In genomic region chr13:56475363-56475762, GRCm38 (mm10) we compare ENCODE assay signal across 8 mouse cellular contexts. TPM values are rescaled to one million over a fixed set of nuclear protein-coding genes. Genes with fewer than 3 reads are reported as not detected.
DNase-seq lines count a peak whose midpoint lies in the region; ATAC-seq and TF ChIP-seq lines count a peak whose summit lies in the region.

No protein-coding gene starts in this region.

- H3K27me3 ChIP-seq in ES-Bruce4 (ENCODE audit: control insufficient read depth, insufficient read depth, low read length, poor library complexity, severe bottlenecking) = no peaks in the 10 kb centered on the region
- peaks cover 12% of the 10 kb centered on the region; the same call in 1 of the 2 replicates for H3K27me3 ChIP-seq in heart, postnatal 0 days (ENCODE audit: control insufficient read depth, insufficient read depth, low read length)
- H3K27me3 ChIP-seq in megakaryocyte, embryonic 14.5 days (replicated peaks) = peaks cover 24% of the 10 kb centered on the region

- no peaks in the 10 kb centered on the region for H3K9me3 ChIP-seq in ES-Bruce4 (replicated peaks; ENCODE audit: control insufficient read depth, insufficient read depth, low read length, poor library complexity, severe bottlenecking)
- H3K9me3 ChIP-seq in heart, postnatal 0 days (replicated peaks; ENCODE audit: control insufficient read depth, low read length) = no peaks in the 10 kb centered on the region
- H3K9me3 ChIP-seq in megakaryocyte, embryonic 14.5 days = no peaks in the 10 kb centered on the region

- no peak overlapping the region for H3K4me2 ChIP-seq in heart, postnatal 0 days (ENCODE audit: low read depth, low read length)

- peak; percentile 52 to 57 for DNase-seq in cerebellum, adult 18-20 months
- DNase-seq in cerebellum, adult 11-12 months = no peak
- peak; percentile 41 for DNase-seq in cerebellum, adult 9-11 months
- DNase-seq in heart, postnatal 0 days (ENCODE audit: low spot score) = peak; percentile 70
- peak; percentile 43 to 72 for DNase-seq in kidney, postnatal 25 days
- peak; percentile 59 for DNase-seq in skeletal muscle tissue, adult 2 months (ENCODE audit: low read depth, low spot score)

- no peak overlapping the region for H3K27ac ChIP-seq in ES-Bruce4 (ENCODE audit: insufficient read depth, low read length)
- H3K27ac ChIP-seq in heart, postnatal 0 days (ENCODE audit: low read depth) = no peak overlapping the region

- peak; percentile 67 for TF ChIP-seq CTCF in ES-Bruce4 (IDR thresholded peaks at IDR 0.05; ENCODE audit: low read depth, low read length)
- peak; percentile 86 for TF ChIP-seq CTCF in heart, postnatal 0 days (IDR thresholded peaks at IDR 0.05; ENCODE audit: low read depth)

- no peak for TF ChIP-seq EP300 in ES-Bruce4 (IDR thresholded peaks at IDR 0.05; ENCODE audit: insufficient read depth, low read depth, low read length)
- no peak for TF ChIP-seq EP300 in heart, postnatal 0 days (IDR thresholded peaks at IDR 0.05; ENCODE audit: low read depth)

- 22% methylated on average over 4 of the region's 4 CpGs for WGBS in heart, postnatal 0 days

- no peaks in the 10 kb centered on the region for H3K36me3 ChIP-seq in ES-Bruce4 (ENCODE audit: control insufficient read depth, insufficient read depth, low read length, poor library complexity, severe bottlenecking)
- no peaks in the 10 kb centered on the region for H3K36me3 ChIP-seq in heart, postnatal 0 days (replicated peaks; ENCODE audit: control insufficient read depth, insufficient read depth, low read length)
- H3K36me3 ChIP-seq in megakaryocyte, embryonic 14.5 days (replicated peaks; ENCODE audit: low read length) = no peaks in the 10 kb centered on the region

- peak; percentile 63 for ATAC-seq in heart, postnatal 0 days (ENCODE audit: insufficient read depth, low read depth)

- H3K4me1 ChIP-seq in ES-Bruce4 (ENCODE audit: control insufficient read depth, insufficient read depth, low read length) = no peaks in the 10 kb centered on the region
- peaks cover 7% of the 10 kb centered on the region; the same call in 1 of the 2 replicates for H3K4me1 ChIP-seq in heart, postnatal 0 days (ENCODE audit: control insufficient read depth, insufficient read depth)
- H3K4me1 ChIP-seq in megakaryocyte, embryonic 14.5 days = peaks cover 6% of the 10 kb centered on the region; the same call in 1 of the 2 replicates

- no peak overlapping the region for H3K4me3 ChIP-seq in ES-Bruce4 (ENCODE audit: low read depth, low read length)
- no peak overlapping the region for H3K4me3 ChIP-seq in heart, postnatal 0 days (ENCODE audit: low read depth, low read length)
- H3K4me3 ChIP-seq in megakaryocyte, embryonic 14.5 days (replicated peaks) = peak overlapping the region; percentile 62

- no peak overlapping the region for H3K9ac ChIP-seq in ES-Bruce4 (ENCODE audit: low read depth, poor library complexity, severe bottlenecking)
- no peak overlapping the region for H3K9ac ChIP-seq in heart, postnatal 0 days (replicated peaks; ENCODE audit: low read depth, low read length)

- TF ChIP-seq POLR2A in ES-Bruce4 (IDR thresholded peaks at IDR 0.05; ENCODE audit: insufficient read depth, low read length) = no peak

RNA-seq across cellular contexts. Expression of gene Il9, which starts 6.7 kb away (rescaled TPM):
- not detected in 2 replicates for polyA plus RNA-seq in ES-Bruce4 (2011; ENCODE audit: insufficient read depth, insufficient read length, low read depth, missing spikeins)
- not detected in 2 replicates for total RNA-seq in heart, postnatal 0 days (2014; rRNA removed; ENCODE audit: low replicate concordance)
- polyA plus RNA-seq in heart, postnatal 0 days (2015; fragmentation: Nextera tagmentation; extraction: Ambion mirVana) = not detected in 2 replicates
- polyA plus RNA-seq in megakaryocyte, embryonic 14.5 days (2012; ENCODE audit: insufficient read depth, low replicate concordance) = not detected in 2 replicates

RNA-seq across cellular contexts. Expression of gene Slc25a48, which starts 37.2 kb away (rescaled TPM):
- 0.20 and 0.42 TPM in 2 replicates for polyA plus RNA-seq in ES-Bruce4 (2011; ENCODE audit: insufficient read depth, insufficient read length, low read depth, missing spikeins)
- total RNA-seq in heart, postnatal 0 days (2014; rRNA removed; ENCODE audit: low replicate concordance) = 0.57 TPM in 1 of 2 replicates, not detected in the other
- polyA plus RNA-seq in heart, postnatal 0 days (2015; fragmentation: Nextera tagmentation; extraction: Ambion mirVana) = not detected in 2 replicates
- polyA plus RNA-seq in megakaryocyte, embryonic 14.5 days (2012; ENCODE audit: insufficient read depth, low replicate concordance) = not detected in 2 replicates

RNA-seq across cellular contexts. Expression of gene Fbxl21, which starts 46.9 kb away (rescaled TPM):
- 2.3 and 2.7 TPM in 2 replicates for polyA plus RNA-seq in ES-Bruce4 (2011; ENCODE audit: insufficient read depth, insufficient read length, low read depth, missing spikeins)
- total RNA-seq in heart, postnatal 0 days (2014; rRNA removed; ENCODE audit: low replicate concordance) = 0.08 and 1.1 TPM in 2 replicates
- 0.70 and 0.92 TPM in 2 replicates for polyA plus RNA-seq in heart, postnatal 0 days (2015; fragmentation: Nextera tagmentation; extraction: Ambion mirVana)
- not detected in 2 replicates for polyA plus RNA-seq in megakaryocyte, embryonic 14.5 days (2012; ENCODE audit: insufficient read depth, low replicate concordance)

RNA-seq across cellular contexts. Expression of gene Gm3045, which starts 49.0 kb away (rescaled TPM):
- polyA plus RNA-seq in ES-Bruce4 (2011; ENCODE audit: insufficient read depth, insufficient read length, low read depth, missing spikeins) = not detected in 2 replicates
- total RNA-seq in heart, postnatal 0 days (2014; rRNA removed; ENCODE audit: low replicate concordance) = not detected in 2 replicates
- polyA plus RNA-seq in heart, postnatal 0 days (2015; fragmentation: Nextera tagmentation; extraction: Ambion mirVana) = not detected in 2 replicates
- not detected in 2 replicates for polyA plus RNA-seq in megakaryocyte, embryonic 14.5 days (2012; ENCODE audit: insufficient read depth, low replicate concordance)
